Mouse (Mus musculus) spleen, adult 2 months (tissue): ENCODE results near the gene Cfd. TPM values are rescaled to one million over a fixed set of nuclear protein-coding genes. Genes with fewer than 3 reads are reported as not detected.

Source experiments
- DNase-seq, 2 experiments: peaks; one replicate each; pipeline versions ENCODE4 v3.0.0 to v3.0.0-alpha.2; 2012 to 2021; ENCODE audit warnings: low spot score in 2 of 2, low read depth in 1 of 2
- H3K27ac ChIP-seq: fragments of 200-500 bp; 2 replicates; pipeline ENCODE4 v1.5.1; 2012; ENCODE audit warnings: low read length, inconsistent platforms; ENCODE audit not compliant: insufficient read depth
- H3K27me3 ChIP-seq: fragments of 200-500 bp; 2 replicates; pipeline ENCODE4 v1.6.1; 2012; ENCODE audit warnings: mild to moderate bottlenecking, moderate library complexity, low read length, inconsistent platforms; ENCODE audit not compliant: control insufficient read depth, insufficient read depth
- H3K36me3 ChIP-seq: fragments of 200-500 bp; 2 replicates; pipeline ENCODE4 v1.6.1; 2012; ENCODE audit warnings: mild to moderate bottlenecking, low read length, inconsistent platforms; ENCODE audit not compliant: control insufficient read depth, insufficient read depth
- H3K4me1 ChIP-seq: fragments of 200-500 bp; 2 replicates; pipeline ENCODE4 v1.6.1; 2011; ENCODE audit warnings: inconsistent platforms; ENCODE audit not compliant: control insufficient read depth, insufficient read depth, insufficient read length
- H3K4me3 ChIP-seq: fragments of 200-500 bp; 2 replicates; pipeline ENCODE4 v1.5.1; 2011; ENCODE audit warnings: mild to moderate bottlenecking, inconsistent platforms; ENCODE audit not compliant: insufficient read depth, insufficient read length; ENCODE audit errors: extremely low read depth
- CTCF ChIP-seq: fragments of 200-500 bp; IDR thresholded peaks from 2 replicates; pipeline ENCODE4 v1.5.1; 2011; ENCODE audit warnings: mild to moderate bottlenecking, inconsistent platforms; ENCODE audit not compliant: insufficient read depth, insufficient read length, insufficient replicate concordance; ENCODE audit errors: extremely low read depth
- POLR2A ChIP-seq: fragments of 200-500 bp; IDR thresholded peaks from 2 replicates; pipeline ENCODE4 v1.6.1; 2011; ENCODE audit warnings: low read depth, low read length, inconsistent platforms
- WGBS: fragments of 180-500 bp; shearing (Covaris S2); methylation state at CpG from one replicate; pipeline ENCODE4 v1.1.7; 2018; 5-methylcytosine and 5-hydroxymethylcytosine counted together
- polyA plus RNA-seq: library from polyadenylated mRNA; depleted of rRNA; stranded (reverse); fragments of >200 nt; gene quantifications from 2 replicates; pipeline ENCODE4 v1.2.3, GENCODE M21; 2012

The Cfd gene
- polyA plus RNA-seq, 1 experiment: 138 TPM

DNA sequence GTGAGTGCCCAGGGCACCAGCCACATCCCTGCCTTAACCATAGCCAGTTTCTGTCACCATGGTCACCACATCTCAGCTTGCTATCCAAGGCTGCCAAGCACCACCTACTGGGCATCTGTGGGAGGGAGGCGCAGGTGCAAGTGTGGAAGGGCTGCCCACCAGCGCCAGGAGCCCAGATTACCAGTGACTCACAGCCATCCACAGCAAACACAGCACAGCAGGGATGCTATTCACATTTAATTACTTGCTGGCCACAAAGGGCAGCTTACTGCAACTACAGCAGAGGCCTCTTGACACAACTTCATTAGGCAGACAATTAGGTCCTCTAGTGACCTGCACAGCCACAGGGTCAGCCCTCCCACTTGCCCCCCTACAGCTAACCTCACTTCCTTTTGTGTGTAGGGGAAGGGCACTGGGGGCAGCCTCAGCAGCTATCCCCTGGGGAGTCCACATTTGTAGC is 10.3 kb downstream of the Cfd start:
- H3K4me1 ChIP-seq: peaks cover 11% of the 10 kb centered on the region; the same call in 1 of the 2 replicates
- WGBS: 76% methylated on average over 2 of the region's 2 CpGs
- H3K27me3 ChIP-seq: no peaks in the 10 kb centered on the region
- peaks cover 18% of the 10 kb centered on the region for H3K36me3 ChIP-seq
- no peak for DNase-seq
- TF ChIP-seq CTCF (no peak), POLR2A (no peak)
- no peak overlapping the region for H3K27ac ChIP-seq
- no peak overlapping the region for H3K4me3 ChIP-seq

- WGBS: 95% methylated on average over 9 of the region's 9 CpGs
- DNase-seq: no peak
- Histone ChIP-seq H3K27ac (no peak overlapping the region), H3K4me3 (no peak overlapping the region), H3K4me1 (peaks cover 5% of the 10 kb centered on the region; the same call in 1 of the 2 replicates), H3K27me3 (no peaks in the 10 kb centered on the region), H3K36me3 (peaks cover 17% of the 10 kb centered on the region)
- TF ChIP-seq POLR2A: no peak
- no peak for TF ChIP-seq CTCF
Observed at GRCm38 (mm10) chr10:79906712-79907111, 16.1 kb downstream of the Cfd start.

DNA sequence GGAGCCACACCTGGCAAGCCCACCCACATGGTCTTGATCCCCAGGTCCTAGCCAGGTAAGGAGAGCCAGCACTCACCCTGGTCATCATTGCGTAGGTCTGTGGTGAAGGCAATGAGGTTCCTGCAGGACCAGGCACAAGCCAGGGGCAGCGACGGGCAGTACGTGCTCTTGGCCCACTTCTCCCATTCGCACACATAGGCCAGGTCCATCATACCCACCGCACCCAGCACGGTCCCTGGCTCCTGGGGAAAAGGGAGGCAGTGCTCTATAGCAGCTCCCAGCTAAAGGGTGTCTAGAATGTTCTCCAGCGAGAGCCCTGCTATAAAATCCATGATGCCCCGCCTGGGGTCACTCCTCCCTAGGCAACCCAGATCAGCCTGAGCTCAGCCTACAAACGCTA is 16.8 kb downstream of the Cfd start:
- TF ChIP-seq CTCF: no peak
- no peak for TF ChIP-seq POLR2A
- Histone ChIP-seq H3K27me3 (no peaks in the 10 kb centered on the region), H3K4me3 (no peak overlapping the region), H3K36me3 (peaks cover 17% of the 10 kb centered on the region), H3K4me1 (peaks cover 5% of the 10 kb centered on the region; the same call in 1 of the 2 replicates), H3K27ac (no peak overlapping the region)
- 97% methylated on average over 10 of the region's 10 CpGs for WGBS
- DNase-seq: no peak

DNA sequence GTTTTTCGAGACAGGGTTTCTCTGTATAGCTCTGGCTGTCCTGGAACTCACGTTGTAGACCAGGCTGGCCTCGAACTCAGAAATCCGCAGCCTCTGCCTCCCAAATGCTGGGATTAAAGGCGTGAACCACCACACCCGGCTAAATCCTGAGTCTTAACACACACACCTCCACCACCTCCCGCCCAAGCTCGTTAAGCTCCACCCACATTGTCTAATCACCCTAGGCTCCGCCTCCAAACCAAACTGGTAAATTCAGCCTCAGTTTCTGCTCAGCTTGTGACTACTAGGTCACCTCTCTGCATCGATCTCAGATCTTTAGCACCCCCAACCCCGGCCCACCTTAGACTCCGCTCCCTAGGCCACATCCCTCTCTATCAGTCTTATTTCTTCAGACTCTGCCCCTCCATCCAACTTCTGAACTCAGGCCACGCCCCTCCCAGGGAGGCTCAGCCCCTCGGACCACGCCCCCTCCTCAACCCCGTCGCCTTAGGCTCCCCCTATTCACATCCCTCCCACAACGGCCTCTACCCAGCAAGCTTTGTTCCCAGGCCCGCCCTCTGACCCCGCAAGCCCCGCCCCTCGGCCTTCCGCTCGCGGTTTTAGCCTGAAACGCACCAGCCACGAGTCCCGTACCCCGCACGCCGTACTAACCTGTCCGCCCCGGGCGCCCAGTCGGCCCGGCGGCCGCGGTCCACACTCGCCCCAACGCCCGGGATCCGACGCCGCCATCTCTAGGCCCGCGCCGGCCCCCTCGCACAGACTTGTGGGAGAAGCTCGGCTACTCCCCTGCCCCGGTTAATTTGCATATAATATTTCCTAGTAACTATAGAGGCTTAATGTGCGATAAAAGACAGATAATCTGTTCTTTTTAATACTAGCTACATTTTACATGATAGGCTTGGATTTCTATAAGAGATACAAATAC is 17.8 kb downstream of the Cfd start, which contains the start of gene Med16:
TSS of gene Med16 (minus strand) at position 757 of the 925 bp plus-strand sequence.
- Histone ChIP-seq H3K27me3 (no peaks in the 10 kb centered on the region), H3K27ac (peak within 1 kb of the TSS; percentile 100), H3K36me3 (peaks cover 17% of the 10 kb centered on the region), H3K4me1 (peaks cover 5% of the 10 kb centered on the region; the same call in 1 of the 2 replicates), H3K4me3 (peak within 1 kb of the TSS; percentile 94)
- no peak for TF ChIP-seq CTCF
- TF ChIP-seq POLR2A: no peak
- under 1% methylated on average over 52 of the region's 52 CpGs for WGBS
- DNase-seq: peak; percentile 96 to 97

GRCm38 (mm10) chr10:79909092-79909922 is 18.7 kb downstream of the Cfd start:
- Histone ChIP-seq H3K27me3 (no peaks in the 10 kb centered on the region), H3K4me3 (peak overlapping the region; percentile 94; the same call in 1 of the 2 replicates), H3K36me3 (peaks cover 15% of the 10 kb centered on the region), H3K4me1 (peaks cover 5% of the 10 kb centered on the region; the same call in 1 of the 2 replicates), H3K27ac (peak overlapping the region; percentile 71)
- WGBS: 26% methylated on average over 14 of the region's 14 CpGs
- DNase-seq: no peak
- TF ChIP-seq CTCF (no peak), POLR2A (no peak)

- Histone ChIP-seq H3K4me1 (peaks cover 6% of the 10 kb centered on the region; the same call in 1 of the 2 replicates), H3K27me3 (no peaks in the 10 kb centered on the region), H3K4me3 (no peak within 1 kb of the TSS), H3K27ac (peak within 1 kb of the TSS; percentile 71; the same call in 1 of the 2 replicates), H3K36me3 (peaks cover 9% of the 10 kb centered on the region)
- WGBS: 99% methylated on average over 4 of the region's 4 CpGs
- no peak for DNase-seq
- TF ChIP-seq CTCF (no peak), POLR2A (no peak)
Observed at GRCm38 (mm10) chr10:79910556-79910955, 19.9 kb downstream of the Cfd start, which contains the start of gene Gm26602. Gene Gm26602 (plus strand): TSS chr10:79910856.
